Comparison of ENCODE assay signal across 29 mouse cellular contexts in the genomic region with DNA sequence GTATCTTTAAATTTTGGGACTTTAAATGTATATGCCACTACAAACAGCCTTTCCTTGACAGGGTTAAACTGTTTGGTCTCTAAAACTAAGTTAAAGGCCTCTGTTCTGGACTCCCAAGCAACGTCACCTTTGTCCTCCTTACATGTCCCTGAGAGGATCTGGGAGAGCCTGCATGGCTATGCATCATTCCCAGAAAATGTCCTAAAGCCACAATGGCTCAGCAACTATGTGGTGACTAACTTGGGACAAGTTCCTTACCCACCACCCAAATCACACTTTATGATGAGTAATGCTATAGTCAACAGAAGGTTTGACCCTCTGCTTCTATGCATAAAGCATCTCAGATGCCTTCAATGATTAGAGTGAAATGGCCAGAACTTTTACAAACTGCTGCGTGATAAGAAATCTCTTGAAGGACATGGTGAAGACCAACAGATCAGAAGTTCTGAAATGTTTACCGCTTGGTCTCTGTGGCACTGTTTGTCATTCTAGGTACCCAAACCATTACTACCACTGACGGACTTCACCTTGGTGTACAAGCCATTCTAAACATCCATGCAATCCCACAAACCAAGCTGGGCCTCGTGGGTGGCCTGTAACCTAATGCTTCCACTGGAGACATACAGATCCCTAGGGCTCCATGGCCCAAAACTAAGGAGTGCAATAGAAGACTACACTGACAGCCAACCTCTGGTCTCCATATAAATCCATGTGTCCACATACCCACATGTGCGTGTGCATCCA. TPM values are rescaled to one million over a fixed set of nuclear protein-coding genes. Genes with fewer than 3 reads are reported as not detected.
A peak's percentile ranks its signal among the peaks of the same experiment; 100 is the strongest.
DNase-seq lines count a peak whose midpoint lies in the region; ATAC-seq and TF ChIP-seq lines count a peak whose summit lies in the region.
"Had no signal": no experiment of that assay in that cellular context is flagged by ENCODE, and none has a peak within 500 bp of the region (broad histone marks: within the 10 kb centered on the region; RNA-seq: fewer than 3 reads in every experiment).

No protein-coding gene starts in this region.

- H3K4me3 ChIP-seq in liver, postnatal 0 days (ENCODE audit: low read depth, low read length), result no peak overlapping the region
- H3K4me3 ChIP-seq in liver, embryonic 12.5 days, result no peak overlapping the region
- no peak overlapping the region for H3K4me3 ChIP-seq in myocyte
- no peak overlapping the region for H3K4me3 ChIP-seq in midbrain, embryonic 14.5 days (replicated peaks; ENCODE audit: low read depth, low read length)
- H3K4me3 ChIP-seq: forebrain, embryonic 13.5 days; heart, embryonic 13.5 days; kidney, embryonic 15.5 days; left cerebral cortex, adult 2 months; limb, embryonic 12.5 days; liver, embryonic 13.5 days; midbrain, embryonic 15.5 days; neural tube, embryonic 12.5 days had no signal

- CTCF ChIA-PET in Patski (lab: Charles Lee), result interaction anchor here (1.0 to 2.6 kb wide), 3 partner anchors 9 to 18 kb away, joined by 3 to 6 read pairs (median 3); no protein-coding TSS in a partner anchor

- no peak for TF ChIP-seq EP300 in liver, postnatal 0 days (IDR thresholded peaks at IDR 0.05; ENCODE audit: low read depth)

- peak; percentile 41 for DNase-seq in adrenal gland, postnatal 14 days
- no peak for DNase-seq in adrenal gland, postnatal 4 days (ENCODE audit: low spot score in 2 of 2)
- DNase-seq in liver, postnatal 0 days, result no peak
- no peak for DNase-seq in Patski (ENCODE audit: low read depth, low spot score)
- DNase-seq in midbrain, embryonic 14.5 days, result no peak
- DNase-seq in urinary bladder, postnatal 14 days (ENCODE audit: low spot score), result no peak
- DNase-seq: cerebellum, adult 18-20 months; cerebellum, postnatal 10 days; gastrocnemius, postnatal 14 days; heart, postnatal 14 days; kidney, adult 18-20 months; kidney, postnatal 25 days; liver, embryonic 13.5 days; lung, adult 2 months; lung, postnatal 10 days; right cerebral cortex, adult 18-20 months; thymus, adult 2 months; thymus, postnatal 36 days had no signal

- peak overlapping the region; percentile 63 for H3K27ac ChIP-seq in liver, postnatal 0 days (ENCODE audit: low read depth)
- no peak overlapping the region for H3K27ac ChIP-seq in liver, embryonic 12.5 days
- H3K27ac ChIP-seq in midbrain, embryonic 14.5 days (replicated peaks; ENCODE audit: low read depth, low read length), result no peak overlapping the region
- H3K27ac ChIP-seq: forebrain, embryonic 13.5 days; heart, embryonic 13.5 days; kidney, embryonic 15.5 days; left cerebral cortex, adult 2 months; limb, embryonic 12.5 days; liver, embryonic 13.5 days; midbrain, embryonic 15.5 days; neural tube, embryonic 12.5 days had no signal

- peak; percentile 53 for ATAC-seq in liver, postnatal 0 days
- no peak for ATAC-seq in liver, embryonic 12.5 days
- peak; percentile 58 for ATAC-seq in Patski
- ATAC-seq in midbrain, embryonic 14.5 days (ENCODE audit: low FRiP score, low TSS enrichment), result no peak
- ATAC-seq: forebrain, embryonic 13.5 days; hindbrain, embryonic 16.5 days; midbrain, embryonic 15.5 days had no signal

- TF ChIP-seq POLR2A in myocyte (IDR thresholded peaks at IDR 0.05; ENCODE audit: insufficient read length, low read depth), result no peak

- peaks cover 15% of the 10 kb centered on the region for H3K79me2 ChIP-seq in myocyte (ENCODE audit: control insufficient read depth, insufficient read depth)

- no peaks in the 10 kb centered on the region for H3K36me3 ChIP-seq in liver, postnatal 0 days (replicated peaks; ENCODE audit: insufficient read depth, low read length)
- no peaks in the 10 kb centered on the region for H3K36me3 ChIP-seq in liver, embryonic 12.5 days
- no peaks in the 10 kb centered on the region for H3K36me3 ChIP-seq in myocyte (ENCODE audit: control insufficient read depth, insufficient read depth)
- no peaks in the 10 kb centered on the region for H3K36me3 ChIP-seq in midbrain, embryonic 14.5 days (ENCODE audit: control insufficient read depth, insufficient read depth, low read length)
- H3K36me3 ChIP-seq: G1E; heart, embryonic 13.5 days; kidney, embryonic 15.5 days; limb, embryonic 12.5 days; liver, embryonic 13.5 days; midbrain, embryonic 15.5 days; neural tube, embryonic 12.5 days had no signal

- H3K9me3 ChIP-seq in liver, postnatal 0 days (ENCODE audit: low read length), result no peaks in the 10 kb centered on the region
- H3K9me3 ChIP-seq in liver, embryonic 12.5 days (replicated peaks), result no peaks in the 10 kb centered on the region
- no peaks in the 10 kb centered on the region for H3K9me3 ChIP-seq in midbrain, embryonic 14.5 days (ENCODE audit: control insufficient read depth, low read length)
- H3K9me3 ChIP-seq: forebrain, embryonic 13.5 days; heart, embryonic 13.5 days; kidney, embryonic 15.5 days; limb, embryonic 12.5 days; liver, embryonic 13.5 days; midbrain, embryonic 15.5 days; neural tube, embryonic 12.5 days had no signal

- peaks cover 12% of the 10 kb centered on the region; the same call in 1 of the 2 replicates for H3K4me1 ChIP-seq in liver, postnatal 0 days (ENCODE audit: insufficient read depth)
- H3K4me1 ChIP-seq in liver, embryonic 12.5 days, result no peaks in the 10 kb centered on the region
- no peaks in the 10 kb centered on the region for H3K4me1 ChIP-seq in midbrain, embryonic 14.5 days (ENCODE audit: control insufficient read depth, insufficient read depth, low read length)
- H3K4me1 ChIP-seq: forebrain, embryonic 13.5 days; liver, embryonic 13.5 days; midbrain, embryonic 15.5 days; neural tube, embryonic 12.5 days had no signal

- 70% methylated on average over 6 of the region's 6 CpGs for whole genome bisulfite sequencing in liver, postnatal 0 days (ENCODE audit: insufficient replicate concordance)
- 65% methylated on average over 6 of the region's 6 CpGs for WGBS in liver, embryonic 12.5 days (ENCODE audit: insufficient replicate concordance)
- WGBS in midbrain, embryonic 14.5 days, result 88% methylated on average over 6 of the region's 6 CpGs

- no peak for TF ChIP-seq CTCF in liver, postnatal 0 days (IDR thresholded peaks at IDR 0.05; ENCODE audit: low read depth)
- TF ChIP-seq CTCF in Patski (IDR thresholded peaks at IDR 0.05), result no peak

- in situ Hi-C loops in Patski (cut with MboI; ENCODE audit: low pct_unique_long_range_greater_than_20kb), result loop anchor here (5.0 kb wide), 1 partner anchor 55 kb away; no protein-coding TSS in a partner anchor

- POLR2A ChIA-PET in Patski (lab: Charles Lee), result interaction anchor here (0.6 kb wide), 1 partner anchor 103 kb away, joined by 3 read pairs; no protein-coding TSS in a partner anchor

- no peak overlapping the region for H3ac ChIP-seq in myocyte (ENCODE audit: control insufficient read depth, insufficient read length)

- H3K9ac ChIP-seq in liver, postnatal 0 days (replicated peaks), result no peak overlapping the region
- H3K9ac ChIP-seq in liver, embryonic 12.5 days, result no peak overlapping the region
- H3K9ac ChIP-seq in midbrain, embryonic 14.5 days (replicated peaks; ENCODE audit: low read length), result no peak overlapping the region
- H3K9ac ChIP-seq: forebrain, embryonic 13.5 days; heart, embryonic 13.5 days; kidney, embryonic 15.5 days; limb, embryonic 12.5 days; liver, embryonic 13.5 days; midbrain, embryonic 15.5 days; neural tube, embryonic 12.5 days had no signal

- no peaks in the 10 kb centered on the region for H3K27me3 ChIP-seq in liver, postnatal 0 days (ENCODE audit: insufficient read depth, low read length)
- no peaks in the 10 kb centered on the region for H3K27me3 ChIP-seq in liver, embryonic 12.5 days (replicated peaks)
- no peaks in the 10 kb centered on the region for H3K27me3 ChIP-seq in Patski
- H3K27me3 ChIP-seq in myocyte (ENCODE audit: control insufficient read depth, insufficient read depth, insufficient read length), result no peaks in the 10 kb centered on the region
- no peaks in the 10 kb centered on the region for H3K27me3 ChIP-seq in midbrain, embryonic 14.5 days (ENCODE audit: control insufficient read depth, insufficient read depth, low read length)
- H3K27me3 ChIP-seq: forebrain, embryonic 13.5 days; heart, embryonic 13.5 days; kidney, embryonic 15.5 days; limb, embryonic 12.5 days; liver, embryonic 13.5 days; midbrain, embryonic 15.5 days; neural tube, embryonic 12.5 days had no signal

- H3K4me2 ChIP-seq in liver, postnatal 0 days (ENCODE audit: low read depth, low read length), result no peak overlapping the region
- H3K4me2 ChIP-seq in liver, embryonic 12.5 days, result no peak overlapping the region
- peak overlapping the region; percentile 47 for H3K4me2 ChIP-seq in myocyte (ENCODE audit: low read depth)
- H3K4me2 ChIP-seq in midbrain, embryonic 14.5 days (ENCODE audit: low read length), result no peak overlapping the region
- H3K4me2 ChIP-seq: forebrain, embryonic 13.5 days; heart, embryonic 13.5 days; kidney, embryonic 15.5 days; limb, embryonic 12.5 days; liver, embryonic 13.5 days; midbrain, embryonic 15.5 days; neural tube, embryonic 12.5 days had no signal

TF ChIP-seq in myocyte, 11 proteins besides CTCF, POLR2A, EP300 and RAD21:
- TF ChIP-seq USF1 (IDR thresholded peaks at IDR 0.05; ENCODE audit: low read depth), result no peak
- no peak for TF ChIP-seq E2F4 (IDR thresholded peaks at IDR 0.05; ENCODE audit: insufficient read depth)
- no peak for TF ChIP-seq MAX (IDR thresholded peaks at IDR 0.05; ENCODE audit: low read depth)
- TF ChIP-seq POLR2AphosphoS2 (IDR thresholded peaks at IDR 0.05; ENCODE audit: insufficient read length, low read depth), result no peak
- no peak for TF ChIP-seq REST (IDR thresholded peaks at IDR 0.05; ENCODE audit: insufficient read depth, insufficient read length)
- no peak for TF ChIP-seq MYOG (IDR thresholded peaks at IDR 0.05; ENCODE audit: control insufficient read depth in 1 of 3, insufficient read depth in 1 of 3, insufficient read length in 2 of 3, low read depth in 2 of 3)
- TF ChIP-seq TCF12 (IDR thresholded peaks at IDR 0.05; ENCODE audit: insufficient read depth, poor library complexity, severe bottlenecking), result no peak
- TF ChIP-seq TCF3 (IDR thresholded peaks at IDR 0.05; ENCODE audit: insufficient read length, low read depth), result no peak
- no peak for TF ChIP-seq MYOD1 (IDR thresholded peaks at IDR 0.05; ENCODE audit: control insufficient read depth in 1 of 3, insufficient read length in 2 of 3, low read depth in 2 of 3)
- no peak for TF ChIP-seq SRF (IDR thresholded peaks at IDR 0.05; ENCODE audit: control insufficient read depth, insufficient read length, low read depth)
- no peak for TF ChIP-seq CEBPB (IDR thresholded peaks at IDR 0.05; ENCODE audit: insufficient read depth, poor library complexity, severe bottlenecking)

RNA-seq across cellular contexts. Expression of gene Cobll1, which starts 11.9 kb away (rescaled TPM):
- total RNA-seq in adrenal gland, postnatal 14 days (2021), result 189 and 216 TPM in 2 replicates
- 100 to 1,000 TPM; 148 to 149 TPM for total RNA-seq in adrenal gland, postnatal 4 days (2021)
- polyA plus RNA-seq in liver, postnatal 0 days (2015; fragmentation: Nextera tagmentation; extraction: Ambion mirVana), result 6.7 and 7.0 TPM in 2 replicates
- polyA plus RNA-seq in liver, embryonic 12.5 days (2016; fragmentation: Nextera tagmentation; extraction: Ambion mirVana), result 4.3 and 4.4 TPM in 2 replicates
- polyA plus RNA-seq in Patski (2021) (71.0 TPM), myocyte (2012; fragmentation: generic; extraction: Trizol) (2.4 TPM)
- polyA plus RNA-seq in midbrain, embryonic 14.5 days (2014; fragmentation: Nextera tagmentation; extraction: Ambion mirVana), result 1.9 and 3.5 TPM in 2 replicates
- polyA plus RNA-seq: G1E had no signal

Comparison
In these comparisons a context has a peak if more than half of its experiments do, and no peak if none do; other contexts are left out.
1. ATAC-seq: peak in liver, postnatal 0 days (single experiment) and Patski (single experiment); none in liver, embryonic 12.5 days (single experiment) and midbrain, embryonic 14.5 days (single experiment).